Mouse (Mus musculus): Measurements from ENCODE around the gene Fam161a. TPM values are rescaled to one million over a fixed set of nuclear protein-coding genes. Genes with fewer than 3 reads are reported as not detected.

Gene Fam161a
- polyA plus RNA-seq, 2 experiments = 0.93 to 1.4 TPM

DNA sequence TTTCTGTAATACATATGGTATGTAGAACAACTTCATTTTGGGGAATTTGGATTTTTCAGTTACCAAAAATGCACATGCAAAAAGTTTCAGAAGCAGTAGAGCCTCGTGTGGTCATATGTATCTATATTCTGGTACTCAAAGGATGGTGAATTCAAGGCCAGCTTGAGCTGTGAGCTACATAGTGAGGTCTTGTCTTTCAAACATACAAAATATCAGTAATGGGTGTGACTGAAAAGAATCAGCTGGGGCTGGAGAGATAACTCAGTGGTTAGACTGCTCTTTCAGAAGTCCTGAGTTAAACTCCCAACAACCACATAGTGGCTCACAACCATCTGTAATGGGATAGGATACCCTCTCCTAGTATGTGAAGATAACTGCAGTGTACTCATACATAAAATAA is 9.0 kb upstream of the Fam161a start:
- peak in 2 of 3 experiments; percentile 46 to 60 for DNase-seq (ENCODE audit: low read depth in 3 of 3, low spot score in 3 of 3)
- H3K4me3 ChIP-seq (ENCODE audit: insufficient read depth in 1 of 2, low read depth in 2 of 2, low read length in 2 of 2) = no peak overlapping the region
- peak; percentile 94 for ATAC-seq (ENCODE audit: insufficient read depth)
- peak overlapping the region; percentile 43; the same call in 1 of the 2 replicates for H3K9ac ChIP-seq (replicated peaks)
- peak overlapping the region; percentile 56 for H3K4me2 ChIP-seq (ENCODE audit: low read depth)
- H3K27me3 ChIP-seq (ENCODE audit: control insufficient read depth, insufficient read depth, low read length) = no peaks in the 10 kb centered on the region
- TF ChIP-seq EP300 (IDR thresholded peaks at IDR 0.05; ENCODE audit: low read depth) = peak; percentile 56; the same call in 1 of the 2 replicates
- TF ChIP-seq CTCF (IDR thresholded peaks at IDR 0.05; ENCODE audit: low read depth) = no peak
- peak overlapping the region; percentile 75 for H3K27ac ChIP-seq
- 28% methylated on average over 1 of the region's 1 CpGs for whole genome bisulfite sequencing (ENCODE audit: insufficient replicate concordance)
- peaks cover 80% of the 10 kb centered on the region for H3K36me3 ChIP-seq (replicated peaks; ENCODE audit: control insufficient read depth, insufficient read depth, low read depth)
- no peaks in the 10 kb centered on the region for H3K9me3 ChIP-seq (ENCODE audit: control insufficient read depth, low read length)
- H3K4me1 ChIP-seq (replicated peaks; ENCODE audit: control insufficient read depth in 2 of 2, insufficient read depth in 2 of 2, low read length in 1 of 2) = peaks cover 10% of the 10 kb centered on the region in 2 experiments

DNA sequence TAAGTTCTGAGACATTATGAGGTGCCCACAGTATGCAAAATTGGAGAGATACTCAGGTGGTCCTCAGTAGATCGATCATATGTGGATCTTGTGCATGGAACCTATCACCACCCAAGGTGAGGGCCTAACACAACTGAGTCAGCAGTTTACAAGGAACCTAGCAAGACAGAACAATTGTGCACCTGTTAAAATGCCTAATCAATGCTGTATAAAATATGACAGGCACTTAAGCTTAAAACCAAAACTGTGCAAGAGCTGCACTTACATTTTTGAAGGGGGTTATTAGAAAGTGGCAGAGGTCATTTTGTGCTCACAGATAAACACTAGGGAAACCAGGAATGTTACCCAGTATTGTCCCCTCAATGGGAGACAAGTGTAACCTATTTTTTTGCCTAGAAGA is 2.1 kb upstream of the Fam161a start:
- H3K9ac ChIP-seq (replicated peaks) = no peak overlapping the region
- H3K4me2 ChIP-seq (ENCODE audit: low read depth) = no peak overlapping the region
- peaks cover 6 to 7% of the 10 kb centered on the region in 2 experiments for H3K4me1 ChIP-seq (replicated peaks; ENCODE audit: control insufficient read depth in 2 of 2, insufficient read depth in 2 of 2, low read length in 1 of 2)
- TF ChIP-seq CTCF (IDR thresholded peaks at IDR 0.05; ENCODE audit: low read depth) (no peak), EP300 (IDR thresholded peaks at IDR 0.05; ENCODE audit: low read depth) (no peak)
- no peak overlapping the region for H3K27ac ChIP-seq
- no peaks in the 10 kb centered on the region for H3K27me3 ChIP-seq (ENCODE audit: control insufficient read depth, insufficient read depth, low read length)
- DNase-seq (ENCODE audit: low read depth in 3 of 3, low spot score in 3 of 3) = no peak
- peaks cover 46% of the 10 kb centered on the region for H3K36me3 ChIP-seq (replicated peaks; ENCODE audit: control insufficient read depth, insufficient read depth, low read depth)
- no peak overlapping the region for H3K4me3 ChIP-seq (ENCODE audit: insufficient read depth in 1 of 2, low read depth in 2 of 2, low read length in 2 of 2)
- 83% methylated on average over 1 of the region's 1 CpGs for WGBS (ENCODE audit: insufficient replicate concordance)
- no peaks in the 10 kb centered on the region for H3K9me3 ChIP-seq (ENCODE audit: control insufficient read depth, low read length)
- no peak for ATAC-seq (ENCODE audit: insufficient read depth)

DNA sequence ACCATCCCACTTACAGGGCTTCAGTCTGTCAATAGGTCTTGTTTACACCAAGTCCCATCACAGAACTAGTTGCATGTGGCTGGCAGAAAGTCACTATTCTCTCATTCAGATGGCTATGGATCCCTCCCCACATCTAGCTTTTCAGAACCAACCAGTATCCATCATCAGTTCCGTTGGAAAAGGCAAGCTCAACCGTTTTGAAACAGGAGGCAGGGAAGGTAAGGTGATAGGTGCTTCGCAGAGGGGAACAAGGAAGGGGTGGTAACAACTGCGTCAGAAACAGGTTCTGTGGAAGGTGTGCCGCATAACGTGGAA is 208 bp upstream of the Fam161a start:
- peak overlapping the region; percentile 83 for H3K4me2 ChIP-seq (ENCODE audit: low read depth)

DNA sequence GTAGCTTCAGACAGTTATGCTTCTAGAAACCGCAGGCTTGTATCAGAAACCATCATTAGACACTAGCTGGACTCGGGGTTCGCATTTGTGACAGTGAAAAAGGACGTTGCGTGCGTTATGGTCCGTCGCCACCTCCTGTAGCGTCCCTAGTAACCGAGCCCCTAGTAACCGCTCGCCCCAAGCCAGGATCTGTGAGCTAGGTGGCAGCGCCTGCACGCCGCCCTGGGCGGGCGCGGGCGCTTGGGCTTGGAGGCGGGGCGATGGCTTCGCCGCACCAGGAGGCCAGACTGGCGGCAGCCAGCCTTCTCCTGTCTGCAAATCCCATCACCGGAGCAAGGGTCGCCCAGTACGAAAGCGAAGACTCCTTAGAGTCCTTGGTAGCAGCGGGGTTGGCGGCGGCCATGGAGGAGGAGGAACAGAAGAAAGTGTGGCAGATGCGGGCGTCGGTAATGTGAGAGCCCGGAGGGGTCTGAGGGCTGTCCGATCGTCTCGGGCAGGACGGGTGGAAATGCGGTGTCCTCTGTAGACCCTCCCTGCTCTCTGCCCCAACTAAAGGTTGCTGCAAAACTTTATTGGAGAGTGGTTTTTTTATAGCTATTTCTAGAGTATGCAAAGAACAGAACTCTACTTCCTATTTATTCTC is 971 bp downstream of the Fam161a start:
- Histone ChIP-seq H3K4me1 (replicated peaks; ENCODE audit: control insufficient read depth in 2 of 2, insufficient read depth in 2 of 2, low read length in 1 of 2) (peaks cover 6 to 7% of the 10 kb centered on the region in 2 experiments), H3K36me3 (replicated peaks; ENCODE audit: control insufficient read depth, insufficient read depth, low read depth) (peaks cover 20% of the 10 kb centered on the region), H3K4me3 (ENCODE audit: insufficient read depth in 1 of 2, low read depth in 2 of 2, low read length in 2 of 2) (peak overlapping the region; percentile 66 to 90), H3K27ac (peak overlapping the region; percentile 87), H3K9me3 (ENCODE audit: control insufficient read depth, low read length) (no peaks in the 10 kb centered on the region), H3K4me2 (ENCODE audit: low read depth) (peak overlapping the region; percentile 83), H3K27me3 (ENCODE audit: control insufficient read depth, insufficient read depth, low read length) (no peaks in the 10 kb centered on the region), H3K9ac (replicated peaks) (peak overlapping the region; percentile 77)
- no peak for TF ChIP-seq EP300 (IDR thresholded peaks at IDR 0.05; ENCODE audit: low read depth)
- TF ChIP-seq CTCF (IDR thresholded peaks at IDR 0.05; ENCODE audit: low read depth) = peak; percentile 43; the same call in 1 of the 2 replicates
- DNase-seq (ENCODE audit: low read depth in 3 of 3, low spot score in 3 of 3) = peak; percentile 69 to 76 (median 71)
- WGBS (ENCODE audit: insufficient replicate concordance) = under 1% methylated on average over 40 of the region's 40 CpGs
- ATAC-seq (ENCODE audit: insufficient read depth) = peak; percentile 82

More for the DNA sequence above, 208 bp upstream of the Fam161a start:
- Histone ChIP-seq H3K27me3 (ENCODE audit: control insufficient read depth, insufficient read depth, low read length) (no peaks in the 10 kb centered on the region), H3K4me3 (ENCODE audit: insufficient read depth in 1 of 2, low read depth in 2 of 2, low read length in 2 of 2) (peak overlapping the region; percentile 66 to 90), H3K36me3 (replicated peaks; ENCODE audit: control insufficient read depth, insufficient read depth, low read depth) (peaks cover 30% of the 10 kb centered on the region), H3K4me1 (replicated peaks; ENCODE audit: control insufficient read depth in 2 of 2, insufficient read depth in 2 of 2, low read length in 1 of 2) (peaks cover 6 to 7% of the 10 kb centered on the region in 2 experiments), H3K9ac (replicated peaks) (peak overlapping the region; percentile 61), H3K9me3 (ENCODE audit: control insufficient read depth, low read length) (no peaks in the 10 kb centered on the region), H3K27ac (peak overlapping the region; percentile 87)
- DNase-seq (ENCODE audit: low read depth in 3 of 3, low spot score in 3 of 3) = no peak
- WGBS (ENCODE audit: insufficient replicate concordance) = 4% methylated on average over 6 of the region's 6 CpGs
- TF ChIP-seq CTCF (IDR thresholded peaks at IDR 0.05; ENCODE audit: low read depth) (no peak), EP300 (IDR thresholded peaks at IDR 0.05; ENCODE audit: low read depth) (no peak)
- ATAC-seq (ENCODE audit: insufficient read depth) = peak; percentile 60

DNA sequence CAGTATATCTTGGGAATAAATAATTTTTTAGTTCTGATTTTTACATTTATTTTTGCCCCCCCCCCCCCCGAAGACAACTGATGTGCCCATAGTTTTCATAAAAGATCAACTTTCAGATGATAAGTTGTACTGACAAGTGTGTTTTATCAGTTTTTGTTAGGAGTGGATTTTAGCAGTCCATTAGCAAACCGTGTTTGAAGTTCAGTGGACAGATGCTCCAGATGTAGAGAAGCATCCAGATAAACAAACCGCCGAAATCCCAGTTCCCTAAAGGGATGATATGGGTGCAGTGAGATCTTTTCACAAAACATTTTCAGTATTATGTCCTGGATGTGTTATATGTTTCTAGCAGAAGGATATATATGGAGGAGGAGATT is 1.5 kb downstream of the Fam161a start:
- H3K4me2 ChIP-seq (ENCODE audit: low read depth) = peak overlapping the region; percentile 83
- peak overlapping the region in 1 of 2 experiments; percentile 66; a peak in 2 of 4 replicates for H3K4me3 ChIP-seq (ENCODE audit: insufficient read depth in 1 of 2, low read depth in 2 of 2, low read length in 2 of 2)
- peaks cover 6 to 7% of the 10 kb centered on the region in 2 experiments for H3K4me1 ChIP-seq (replicated peaks; ENCODE audit: control insufficient read depth in 2 of 2, insufficient read depth in 2 of 2, low read length in 1 of 2)
- DNase-seq (ENCODE audit: low read depth in 3 of 3, low spot score in 3 of 3) (no peak), ATAC-seq (ENCODE audit: insufficient read depth) (no peak)
- H3K36me3 ChIP-seq (replicated peaks; ENCODE audit: control insufficient read depth, insufficient read depth, low read depth) = peaks cover 15% of the 10 kb centered on the region
- TF ChIP-seq CTCF (IDR thresholded peaks at IDR 0.05; ENCODE audit: low read depth) = no peak
- TF ChIP-seq EP300 (IDR thresholded peaks at IDR 0.05; ENCODE audit: low read depth) = no peak
- peak overlapping the region; percentile 77 for H3K9ac ChIP-seq (replicated peaks)
- no peaks in the 10 kb centered on the region for H3K9me3 ChIP-seq (ENCODE audit: control insufficient read depth, low read length)
- H3K27ac ChIP-seq = no peak overlapping the region
- H3K27me3 ChIP-seq (ENCODE audit: control insufficient read depth, insufficient read depth, low read length) = no peaks in the 10 kb centered on the region
- 26% methylated on average over 4 of the region's 4 CpGs for WGBS (ENCODE audit: insufficient replicate concordance)
